Mouse (Mus musculus) macrophage (primary cell): ENCODE results near the gene Ddx27. TPM values are rescaled to one million over a fixed set of nuclear protein-coding genes. Genes with fewer than 3 reads are reported as not detected.
A peak's percentile ranks its signal among the peaks of the same experiment; 100 is the strongest.

Experiments used
- H3K27ac ChIP-seq: fragments of 350-480 bp; formaldehyde crosslinking; 2 replicates; pipeline ENCODE4 v1.9.0; 2021
- H3K36me3 ChIP-seq: fragments of 350-480 bp; formaldehyde crosslinking; 2 replicates; pipeline ENCODE4 v1.9.0; 2021; ENCODE audit errors: inconsistent target
- H3K4me3 ChIP-seq: fragments of 350-480 bp; formaldehyde crosslinking; 2 replicates; pipeline ENCODE4 v1.9.0; 2021; ENCODE audit errors: inconsistent target
- H3K79me2 ChIP-seq: fragments of 350-480 bp; formaldehyde crosslinking; 2 replicates; pipeline ENCODE4 v1.9.0; 2021; ENCODE audit errors: inconsistent target
- WGBS: methylation state at CpG from one replicate; pipeline ENCODE4 v1.1.7; 2026; ENCODE audit warnings: inconsistent platforms; ENCODE audit not compliant: missing documents; 5-methylcytosine and 5-hydroxymethylcytosine counted together
- polyA plus RNA-seq: library from polyadenylated mRNA; stranded (reverse); fragments of 250-400 nt; gene quantifications from 3 replicates; pipeline ENCODE4 v1.2.4, GENCODE M21; 2018; ENCODE audit warnings: inconsistent platforms
- total RNA-seq, 78 experiments: library from RNA; depleted of rRNA; stranded (reverse); fragments of 250-400 nt; gene quantifications; 1 replicate in 9 of 78; 2 replicates in 24 of 78; 3 replicates in 43 of 78; 4 replicates in 2 of 78; pipeline ENCODE4 v1.2.4; 2018; ENCODE audit warnings: inconsistent platforms in 56 of 78

Ddx27 gene
- total RNA-seq (2018; cell fraction: chromatin; rRNA removed) = 100 to 1,000 TPM in 1 of 26 experiments, 10 to 100 TPM in 25; 22.9 to 107 (median 48.0) TPM
- total RNA-seq (2018; cell fraction: cytosol; rRNA removed) = 10 to 100 TPM; 16.7 to 23.4 (median 20.4) TPM
- 10 to 100 TPM; 16.6 to 64.4 (median 23.7) TPM for total RNA-seq (2018; cell fraction: nucleus; rRNA removed)
- 15.6 to 38.1 TPM (median 33.2 TPM) in 3 replicates for polyA plus RNA-seq

GRCm38 (mm10) chr2:167014702-167015381 lies at the start of gene Ddx27:
Ddx27 (plus strand) TSS chr2:167015193.
- 2% methylated on average over 37 of the region's 37 CpGs for WGBS
- peak within 1 kb of the TSS; percentile 49 for H3K27ac ChIP-seq
- peaks cover 33% of the 10 kb centered on the region for H3K79me2 ChIP-seq
- H3K4me3 ChIP-seq = peak within 1 kb of the TSS; percentile 88
- peaks cover 8% of the 10 kb centered on the region for H3K36me3 ChIP-seq

GRCm38 (mm10) chr2:166973153-166973552 lies 41.8 kb upstream of the Ddx27 start:
- Histone ChIP-seq H3K27ac (peak overlapping the region; percentile 31), H3K79me2 (peaks cover 98% of the 10 kb centered on the region), H3K36me3 (no peaks in the 10 kb centered on the region), H3K4me3 (no peak overlapping the region)
- WGBS = 27% methylated on average over 1 of the region's 1 CpGs

GRCm38 (mm10) chr2:166974177-166974872 lies 40.7 kb upstream of the Ddx27 start:
- peak overlapping the region; percentile 86 for H3K27ac ChIP-seq
- no peak overlapping the region for H3K4me3 ChIP-seq
- H3K36me3 ChIP-seq = no peaks in the 10 kb centered on the region
- peaks cover 99% of the 10 kb centered on the region for H3K79me2 ChIP-seq
- WGBS = 42% methylated on average over 6 of the region's 6 CpGs

- H3K36me3 ChIP-seq = no peaks in the 10 kb centered on the region
- peak overlapping the region; percentile 86 for H3K27ac ChIP-seq
- peaks cover 99% of the 10 kb centered on the region for H3K79me2 ChIP-seq
- no peak overlapping the region for H3K4me3 ChIP-seq
- 0% methylated on average over 3 of the region's 3 CpGs for WGBS
These were observed 38.6 kb upstream of the Ddx27 start for GRCm38 (mm10) chr2:166976356-166976755.

GRCm38 (mm10) chr2:166977490-166977889 lies 37.5 kb upstream of the Ddx27 start:
- peak overlapping the region; percentile 86 for H3K27ac ChIP-seq
- no peak overlapping the region for H3K4me3 ChIP-seq
- peaks cover 99% of the 10 kb centered on the region for H3K79me2 ChIP-seq
- 15% methylated on average over 3 of the region's 3 CpGs for WGBS
- no peaks in the 10 kb centered on the region for H3K36me3 ChIP-seq

- no peaks in the 10 kb centered on the region for H3K36me3 ChIP-seq
- 0% methylated on average over 2 of the region's 2 CpGs for WGBS
- H3K79me2 ChIP-seq = peaks cover 99% of the 10 kb centered on the region
- H3K4me3 ChIP-seq = no peak overlapping the region
- peak overlapping the region; percentile 27 for H3K27ac ChIP-seq
These were observed 34.8 kb upstream of the Ddx27 start for GRCm38 (mm10) chr2:166980161-166980560.

- Histone ChIP-seq H3K36me3 (no peaks in the 10 kb centered on the region), H3K27ac (no peak overlapping the region), H3K79me2 (peaks cover 100% of the 10 kb centered on the region), H3K4me3 (no peak overlapping the region)
- WGBS = 92% methylated on average over 4 of the region's 4 CpGs
These were observed 31.6 kb upstream of the Ddx27 start for GRCm38 (mm10) chr2:166983351-166983894.

- H3K79me2 ChIP-seq = peaks cover 97% of the 10 kb centered on the region
- no peak overlapping the region for H3K27ac ChIP-seq
- WGBS = 66% methylated on average over 7 of the region's 7 CpGs
- H3K4me3 ChIP-seq = no peak overlapping the region
- no peaks in the 10 kb centered on the region for H3K36me3 ChIP-seq
These were observed 24.1 kb upstream of the Ddx27 start for GRCm38 (mm10) chr2:166990861-166991260.

GRCm38 (mm10) chr2:166991945-166992344 lies 23.0 kb upstream of the Ddx27 start:
- no peak overlapping the region for H3K27ac ChIP-seq
- no peak overlapping the region for H3K4me3 ChIP-seq

GRCm38 (mm10) chr2:166995021-166995795 lies 19.8 kb upstream of the Ddx27 start:
- no peaks in the 10 kb centered on the region for H3K36me3 ChIP-seq
- H3K79me2 ChIP-seq = peaks cover 54% of the 10 kb centered on the region
- peak overlapping the region; percentile 39 for H3K27ac ChIP-seq
- peak overlapping the region; percentile 69 for H3K4me3 ChIP-seq
- WGBS = 3% methylated on average over 28 of the region's 28 CpGs

More at GRCm38 (mm10) chr2:166991945-166992344, 23.0 kb upstream of the Ddx27 start:
- Histone ChIP-seq H3K79me2 (peaks cover 87% of the 10 kb centered on the region), H3K36me3 (no peaks in the 10 kb centered on the region)

GRCm38 (mm10) chr2:166995796-166996532 lies 19.0 kb upstream of the Ddx27 start, which contains the start of gene Stau1:
Stau1 (minus strand) TSS chr2:166996299.
- peak within 1 kb of the TSS; percentile 69 for H3K4me3 ChIP-seq

GRCm38 (mm10) chr2:166996533-166996894 lies 18.5 kb upstream of the Ddx27 start:
- Histone ChIP-seq H3K36me3 (no peaks in the 10 kb centered on the region), H3K79me2 (peaks cover 41% of the 10 kb centered on the region), H3K4me3 (peak overlapping the region; percentile 33), H3K27ac (peak overlapping the region; percentile 68)
- WGBS = 35% methylated on average over 8 of the region's 8 CpGs

More at GRCm38 (mm10) chr2:166995796-166996532, 19.0 kb upstream of the Ddx27 start, which contains the start of gene Stau1:
- Histone ChIP-seq H3K27ac (peak within 1 kb of the TSS; percentile 68), H3K36me3 (no peaks in the 10 kb centered on the region), H3K79me2 (peaks cover 46% of the 10 kb centered on the region)
- WGBS = under 1% methylated on average over 68 of the region's 88 CpGs

- no peak overlapping the region for H3K27ac ChIP-seq
- WGBS = 79% methylated on average over 7 of the region's 9 CpGs
- H3K79me2 ChIP-seq = no peaks in the 10 kb centered on the region
- H3K4me3 ChIP-seq = no peak overlapping the region
- H3K36me3 ChIP-seq = no peaks in the 10 kb centered on the region
These were observed 13.5 kb upstream of the Ddx27 start for GRCm38 (mm10) chr2:167001486-167001885.
